Mouse (Mus musculus): ENCODE data around the gene D6Ertd527e. TPM values are rescaled to one million over a fixed set of nuclear protein-coding genes. Genes with fewer than 3 reads are reported as not detected.

Gene D6Ertd527e
- polyA plus RNA-seq, 1 experiment = 4.2 TPM

DNA sequence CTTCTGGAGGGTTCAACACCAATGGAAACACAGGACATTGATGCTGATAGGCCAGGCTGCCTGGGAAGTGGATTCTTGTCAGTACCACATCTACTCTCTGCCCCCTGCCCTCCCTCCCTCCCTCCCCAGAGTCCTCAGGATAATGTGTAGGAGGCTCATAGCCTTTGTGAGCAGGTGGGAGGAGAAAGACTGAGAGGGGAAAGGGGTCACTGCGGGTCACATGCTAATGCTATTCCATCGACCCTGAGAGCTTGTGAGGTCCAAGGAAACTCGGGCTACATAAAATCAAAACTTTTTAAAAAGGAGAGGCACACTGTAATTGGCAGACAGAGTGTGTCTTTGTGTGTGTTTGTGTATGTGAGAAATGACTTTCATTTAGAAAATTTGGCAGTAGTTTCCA lies 5.3 kb upstream of the D6Ertd527e start:
- WGBS = 40% methylated on average over 3 of the region's 3 CpGs
- TF ChIP-seq POLR2A (IDR thresholded peaks at IDR 0.05; ENCODE audit: low read depth, low read length) (no peak), CTCF (IDR thresholded peaks at IDR 0.05; ENCODE audit: extremely low read depth, insufficient read length, insufficient replicate concordance, low read depth, low read length) (no peak)
- Histone ChIP-seq H3K4me3 (ENCODE audit: low read depth, low read length) (no peak overlapping the region), H3K4me1 (ENCODE audit: control insufficient read depth, insufficient read depth, insufficient read length, low read length) (0 out of 2 replicates have a peak, but pooled peaks cover 3% of the 10 kb centered on the region), H3K36me3 (ENCODE audit: control insufficient read depth, insufficient read depth, low read length) (no peaks in the 10 kb centered on the region), H3K27me3 (ENCODE audit: control insufficient read depth, insufficient read depth, low read length) (no peaks in the 10 kb centered on the region), H3K27ac (ENCODE audit: insufficient read depth, low read depth, low read length) (no peak overlapping the region)

DNA sequence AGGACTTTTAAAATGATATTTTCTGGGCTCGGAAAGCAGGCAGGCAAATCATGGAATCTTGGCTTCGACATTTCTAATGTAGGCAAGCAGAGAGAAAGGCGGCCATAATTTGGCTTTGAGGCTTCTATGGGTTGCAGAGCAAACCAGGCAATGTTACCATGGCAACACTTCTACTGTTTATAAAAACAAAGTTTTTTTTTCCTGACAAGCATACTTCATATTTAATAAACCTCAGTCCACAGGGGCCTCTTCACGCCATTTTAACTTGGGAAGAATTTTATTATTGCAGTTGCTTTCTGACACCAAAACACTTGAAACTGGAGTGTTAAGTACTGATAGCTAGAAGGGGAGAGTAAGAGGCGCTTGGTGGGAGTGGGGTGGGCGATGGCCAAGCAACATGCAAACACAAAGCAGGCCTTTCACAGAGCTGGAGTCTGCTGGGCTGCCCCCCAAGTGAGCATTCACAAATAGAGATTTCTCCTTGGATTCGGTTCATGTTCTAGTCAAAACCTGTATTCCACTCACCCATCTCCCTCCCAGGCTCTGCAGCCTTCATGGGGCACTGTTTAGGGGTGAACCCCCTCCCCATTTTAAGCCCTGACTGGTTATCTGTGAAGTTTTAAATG lies 4.8 kb upstream of the D6Ertd527e start:
- H3K36me3 ChIP-seq (ENCODE audit: control insufficient read depth, insufficient read depth, low read length) = no peaks in the 10 kb centered on the region
- peak overlapping the region; percentile 43; the same call in 1 of the 2 replicates for H3K27ac ChIP-seq (ENCODE audit: insufficient read depth, low read depth, low read length)
- 0 out of 2 replicates have a peak, but pooled peaks cover 3% of the 10 kb centered on the region for H3K4me1 ChIP-seq (ENCODE audit: control insufficient read depth, insufficient read depth, insufficient read length, low read length)
- WGBS = 58% methylated on average over 7 of the region's 7 CpGs
- no peaks in the 10 kb centered on the region for H3K27me3 ChIP-seq (ENCODE audit: control insufficient read depth, insufficient read depth, low read length)
- TF ChIP-seq POLR2A (IDR thresholded peaks at IDR 0.05; ENCODE audit: low read depth, low read length) (no peak), CTCF (IDR thresholded peaks at IDR 0.05; ENCODE audit: extremely low read depth, insufficient read length, insufficient replicate concordance, low read depth, low read length) (no peak)
- H3K4me3 ChIP-seq (ENCODE audit: low read depth, low read length) = no peak overlapping the region

DNA sequence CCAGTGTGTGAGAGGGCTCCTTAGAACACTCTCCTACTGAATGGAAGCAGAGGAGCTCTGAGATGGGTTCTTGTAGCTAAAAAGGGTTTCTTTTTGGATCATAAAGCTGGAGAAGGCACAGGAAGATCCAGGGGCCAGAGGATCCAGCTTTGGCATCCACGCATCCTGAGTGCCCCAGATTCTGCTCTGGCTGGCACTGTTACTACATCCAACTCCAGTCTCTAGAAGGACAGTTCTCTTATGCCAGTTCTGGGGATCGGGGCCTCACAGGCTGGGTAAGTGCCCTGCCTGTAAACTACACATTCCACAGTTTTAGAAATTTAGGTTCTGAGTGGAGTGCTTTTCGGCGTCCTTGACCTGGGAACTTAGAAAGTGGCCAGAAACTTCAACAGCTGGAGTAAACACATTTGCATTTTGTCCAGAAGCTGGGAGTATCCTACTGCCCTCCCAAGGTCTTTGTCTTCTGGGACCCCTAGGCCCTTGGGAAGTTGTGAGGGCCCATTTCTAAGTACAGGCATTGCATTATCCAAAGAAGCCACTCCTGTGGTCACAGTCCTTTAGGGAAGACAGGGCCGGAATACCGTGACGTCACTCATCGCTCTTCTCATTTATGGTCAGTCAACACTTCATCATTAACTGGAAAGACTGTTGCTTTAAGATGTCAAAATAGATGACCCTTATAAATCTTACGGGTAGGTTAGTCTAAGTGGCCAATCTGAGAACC lies 4.1 kb upstream of the D6Ertd527e start:
- TF ChIP-seq CTCF (IDR thresholded peaks at IDR 0.05; ENCODE audit: extremely low read depth, insufficient read length, insufficient replicate concordance, low read depth, low read length) (no peak), POLR2A (IDR thresholded peaks at IDR 0.05; ENCODE audit: low read depth, low read length) (no peak)
- Histone ChIP-seq H3K27ac (ENCODE audit: insufficient read depth, low read depth, low read length) (peak overlapping the region; percentile 43), H3K27me3 (ENCODE audit: control insufficient read depth, insufficient read depth, low read length) (no peaks in the 10 kb centered on the region), H3K36me3 (ENCODE audit: control insufficient read depth, insufficient read depth, low read length) (no peaks in the 10 kb centered on the region), H3K4me3 (ENCODE audit: low read depth, low read length) (no peak overlapping the region), H3K4me1 (ENCODE audit: control insufficient read depth, insufficient read depth, insufficient read length, low read length) (0 out of 2 replicates have a peak, but pooled peaks cover 3% of the 10 kb centered on the region)
- 89% methylated on average over 9 of the region's 9 CpGs for WGBS

DNA sequence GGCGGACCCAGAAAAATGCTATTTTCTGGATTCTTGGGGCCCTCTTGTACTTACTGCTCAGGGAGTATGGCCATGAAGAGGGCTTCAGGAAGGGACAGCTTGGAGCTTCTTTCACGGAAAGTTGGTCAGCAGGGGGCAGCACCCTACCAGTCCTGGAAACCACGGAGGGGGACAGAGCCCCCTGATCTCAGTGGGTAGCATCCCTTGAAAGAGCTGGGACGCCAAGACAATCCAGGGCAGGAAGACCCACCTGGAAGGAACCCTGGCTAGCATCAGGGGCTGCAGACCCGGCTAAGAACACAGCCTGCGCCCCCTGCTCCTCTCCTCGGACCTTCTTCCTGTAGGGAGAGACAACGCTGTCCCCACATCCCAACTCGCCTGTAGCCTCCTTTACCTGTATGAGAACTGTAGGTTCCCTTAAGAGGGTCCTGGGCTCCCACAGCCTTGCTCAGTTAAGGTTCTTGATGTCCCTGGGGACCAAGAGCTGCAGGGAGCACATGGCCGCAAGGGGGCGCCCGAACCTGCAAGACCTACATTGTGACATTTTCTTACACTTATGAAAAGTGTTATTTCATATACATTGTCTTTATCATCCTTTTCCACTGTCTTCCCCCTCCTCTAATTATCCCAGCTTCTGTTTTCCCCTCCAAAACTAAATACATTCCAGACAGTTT lies 3.1 kb upstream of the D6Ertd527e start:
- WGBS = 9% methylated on average over 12 of the region's 12 CpGs
- TF ChIP-seq POLR2A (IDR thresholded peaks at IDR 0.05; ENCODE audit: low read depth, low read length) = no peak
- peak; percentile 67 for TF ChIP-seq CTCF (IDR thresholded peaks at IDR 0.05; ENCODE audit: extremely low read depth, insufficient read length, insufficient replicate concordance, low read depth, low read length)
- H3K27me3 ChIP-seq (ENCODE audit: control insufficient read depth, insufficient read depth, low read length) = no peaks in the 10 kb centered on the region
- no peaks in the 10 kb centered on the region for H3K36me3 ChIP-seq (ENCODE audit: control insufficient read depth, insufficient read depth, low read length)
- no peak overlapping the region for H3K27ac ChIP-seq (ENCODE audit: insufficient read depth, low read depth, low read length)
- H3K4me1 ChIP-seq (ENCODE audit: control insufficient read depth, insufficient read depth, insufficient read length, low read length) = 0 out of 2 replicates have a peak, but pooled peaks cover 3% of the 10 kb centered on the region
- H3K4me3 ChIP-seq (ENCODE audit: low read depth, low read length) = peak overlapping the region; percentile 37

DNA sequence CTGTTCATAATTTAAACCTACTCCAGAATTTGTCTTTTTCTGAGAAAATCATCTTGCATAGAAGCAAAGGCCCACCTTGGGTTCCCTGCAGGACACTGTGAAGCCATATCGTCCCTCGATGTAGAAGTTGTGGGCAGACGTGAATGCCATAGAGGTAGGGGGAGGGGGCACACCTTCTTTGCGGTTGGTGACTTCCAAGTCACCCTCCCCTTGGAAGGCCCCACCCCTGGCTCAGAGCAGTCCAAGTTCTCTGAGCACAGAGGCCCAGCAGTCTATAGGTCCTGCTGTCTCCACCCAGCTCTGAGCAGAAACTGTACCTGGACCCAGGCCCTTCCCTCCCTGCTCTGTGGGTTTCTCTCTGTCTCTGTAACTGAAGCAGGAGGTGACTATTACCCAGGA lies 2.6 kb upstream of the D6Ertd527e start:
- Histone ChIP-seq H3K27ac (ENCODE audit: insufficient read depth, low read depth, low read length) (no peak overlapping the region), H3K27me3 (ENCODE audit: control insufficient read depth, insufficient read depth, low read length) (no peaks in the 10 kb centered on the region), H3K4me1 (ENCODE audit: control insufficient read depth, insufficient read depth, insufficient read length, low read length) (0 out of 2 replicates have a peak, but pooled peaks cover 3% of the 10 kb centered on the region), H3K4me3 (ENCODE audit: low read depth, low read length) (no peak overlapping the region), H3K36me3 (ENCODE audit: control insufficient read depth, insufficient read depth, low read length) (no peaks in the 10 kb centered on the region)
- 22% methylated on average over 4 of the region's 4 CpGs for WGBS
- no peak for TF ChIP-seq CTCF (IDR thresholded peaks at IDR 0.05; ENCODE audit: extremely low read depth, insufficient read length, insufficient replicate concordance, low read depth, low read length)
- no peak for TF ChIP-seq POLR2A (IDR thresholded peaks at IDR 0.05; ENCODE audit: low read depth, low read length)

DNA sequence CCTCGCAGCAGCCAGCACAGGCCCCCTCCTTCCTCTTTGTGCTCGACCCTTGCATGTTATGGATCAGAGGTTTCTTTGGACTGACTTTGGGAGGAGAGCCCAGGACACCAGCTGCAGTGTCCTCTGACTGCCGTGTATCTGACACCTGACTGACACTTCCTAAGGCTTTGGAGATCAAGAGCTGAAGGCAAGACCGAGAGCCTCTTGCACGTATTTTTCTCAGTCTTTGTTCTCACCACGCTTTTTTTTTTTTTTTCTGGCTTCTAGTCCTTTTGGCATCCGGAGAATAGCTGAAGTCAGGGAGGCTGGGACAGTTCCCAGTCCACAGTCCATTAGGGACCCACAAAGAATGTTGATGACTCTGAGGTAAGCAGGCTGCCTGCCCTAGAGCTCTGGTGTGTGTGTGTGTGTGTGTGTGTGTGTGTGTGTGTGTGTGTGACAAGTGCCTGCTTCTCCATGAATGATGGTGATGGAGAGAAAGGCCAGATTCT lies 2.1 kb upstream of the D6Ertd527e start:
- no peak overlapping the region for H3K27ac ChIP-seq (ENCODE audit: insufficient read depth, low read depth, low read length)
- H3K27me3 ChIP-seq (ENCODE audit: control insufficient read depth, insufficient read depth, low read length) = no peaks in the 10 kb centered on the region
- TF ChIP-seq CTCF (IDR thresholded peaks at IDR 0.05; ENCODE audit: extremely low read depth, insufficient read length, insufficient replicate concordance, low read depth, low read length) = no peak
- no peak for TF ChIP-seq POLR2A (IDR thresholded peaks at IDR 0.05; ENCODE audit: low read depth, low read length)
- 52% methylated on average over 7 of the region's 7 CpGs for WGBS
- no peak overlapping the region for H3K4me3 ChIP-seq (ENCODE audit: low read depth, low read length)
- H3K36me3 ChIP-seq (ENCODE audit: control insufficient read depth, insufficient read depth, low read length) = no peaks in the 10 kb centered on the region
- 0 out of 2 replicates have a peak, but pooled peaks cover 3% of the 10 kb centered on the region for H3K4me1 ChIP-seq (ENCODE audit: control insufficient read depth, insufficient read depth, insufficient read length, low read length)
